Mouse (Mus musculus) midbrain, embryonic 16.5 days (tissue): ENCODE results near the gene Ssbp3. TPM values are rescaled to one million over a fixed set of nuclear protein-coding genes. Genes with fewer than 3 reads are reported as not detected.
A peak's percentile ranks its signal among the peaks of the same experiment; 100 is the strongest.

ENCODE experiments used
- ATAC-seq: fragments of 200-750 bp; cut with Nextera tagmentation; 2 replicates; pipeline ENCODE4 v1.8.0; 2017; ENCODE audit warnings: moderate TSS enrichment
- H3K27ac ChIP-seq: fragments of 300-500 bp; sonication (generic); 2 replicates; pipeline ENCODE4 v1.5.1; 2014; ENCODE audit warnings: mild to moderate bottlenecking, low read length, mixed read lengths
- H3K27me3 ChIP-seq: fragments of 300-500 bp; sonication (generic); 2 replicates; pipeline ENCODE4 v1.6.1; 2014; ENCODE audit warnings: low read depth, low read length, mixed read lengths; ENCODE audit not compliant: control insufficient read depth, insufficient read depth
- H3K36me3 ChIP-seq: fragments of 300-500 bp; sonication (generic); 2 replicates; pipeline ENCODE4 v1.6.1; 2014; ENCODE audit warnings: mild to moderate bottlenecking, low read length, moderate library complexity, mixed read lengths; ENCODE audit not compliant: control insufficient read depth, insufficient read depth
- H3K4me1 ChIP-seq: fragments of 300-500 bp; sonication (generic); 2 replicates; pipeline ENCODE4 v1.6.1; 2014; ENCODE audit warnings: mild to moderate bottlenecking, low read length, mixed read lengths; ENCODE audit not compliant: control insufficient read depth, insufficient read depth
- H3K4me2 ChIP-seq: fragments of 300-500 bp; sonication (generic); 2 replicates; pipeline ENCODE4 v1.6.1; 2014; ENCODE audit warnings: mild to moderate bottlenecking, low read length, mixed read lengths
- H3K4me3 ChIP-seq: fragments of 300-500 bp; sonication (generic); 2 replicates; pipeline ENCODE4 v1.5.1; 2014; ENCODE audit warnings: low read depth, mild to moderate bottlenecking, low read length, moderate library complexity, mixed read lengths
- H3K9ac ChIP-seq: fragments of 300-500 bp; sonication (generic); 2 replicates; pipeline ENCODE4 v1.6.1; 2014; ENCODE audit warnings: low read depth, low read length, mixed read lengths
- H3K9me3 ChIP-seq: fragments of 300-500 bp; sonication (generic); replicated peaks from 2 replicates; pipeline ENCODE4 v1.6.1; 2014; ENCODE audit warnings: mild to moderate bottlenecking, low read length, mixed read lengths; ENCODE audit not compliant: control insufficient read depth, poor library complexity, severe bottlenecking
- WGBS: fragments of 180-500 bp; shearing (Covaris S2); extraction: QIAGEN DNeasy Blood & Tissue Kit; methylation state at CpG from one replicate; pipeline ENCODE4 v1.1.7; 2014; 5-methylcytosine and 5-hydroxymethylcytosine counted together
- polyA plus RNA-seq: library from polyadenylated mRNA; unstranded; fragments of >200 nt; fragmentation: Nextera tagmentation; extraction: Ambion mirVana; gene quantifications from 2 replicates; pipeline ENCODE4 v1.2.1, GENCODE M21; 2015

Ssbp3 gene
- polyA plus RNA-seq, 1 experiment from 2014 or later, result 129 TPM

DNA sequence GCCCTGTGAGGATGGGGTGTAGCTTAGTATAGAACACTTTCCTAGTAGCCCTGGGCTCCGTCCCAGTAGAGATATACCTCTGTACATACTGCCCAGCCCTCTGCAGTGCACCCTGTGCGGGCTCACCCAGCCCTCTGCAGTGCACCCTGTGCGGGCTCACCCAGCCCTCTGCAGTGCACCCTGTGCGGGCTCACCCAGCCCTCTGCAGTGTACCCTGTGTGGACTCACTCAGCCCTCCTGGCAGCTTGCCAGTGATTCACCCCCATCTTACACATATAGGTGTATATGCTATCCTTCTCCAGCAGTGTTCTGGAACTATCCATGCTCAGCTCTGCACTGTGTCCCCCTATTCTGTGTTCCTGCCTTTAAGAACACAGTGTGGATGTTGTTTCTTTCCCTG lies 168.4 kb downstream of the Ssbp3 start:
- Histone ChIP-seq H3K27ac (no peak overlapping the region), H3K4me2 (no peak overlapping the region), H3K9me3 (no peaks in the 10 kb centered on the region), H3K4me1 (peaks cover 4% of the 10 kb centered on the region), H3K36me3 (no peaks in the 10 kb centered on the region), H3K4me3 (no peak overlapping the region), H3K27me3 (no peaks in the 10 kb centered on the region), H3K9ac (no peak overlapping the region)
- peak; percentile 57; the same call in 1 of the 2 replicates for ATAC-seq
- 82% methylated on average over 4 of the region's 4 CpGs for WGBS

DNA sequence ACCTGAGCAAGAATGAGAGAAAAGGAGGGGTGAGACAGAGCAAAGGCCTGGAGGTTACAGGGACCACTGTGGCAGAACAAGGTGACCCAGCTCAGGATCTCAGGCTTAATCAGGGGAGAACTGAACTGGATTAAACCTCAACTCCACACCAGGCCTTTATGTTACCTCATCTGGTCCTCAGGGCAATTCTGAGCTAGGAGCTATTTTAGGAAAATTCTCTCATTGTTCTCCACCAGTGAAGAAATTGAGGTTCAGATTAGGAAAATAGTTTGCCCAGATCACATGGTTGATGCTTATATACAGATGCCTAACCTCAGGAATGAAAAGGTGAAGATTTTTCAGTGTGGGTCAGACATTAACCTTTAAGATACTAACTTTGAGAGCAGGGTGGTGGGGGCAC lies 169.2 kb downstream of the Ssbp3 start:
- Histone ChIP-seq H3K4me2 (no peak overlapping the region), H3K9me3 (no peaks in the 10 kb centered on the region), H3K9ac (no peak overlapping the region), H3K27ac (no peak overlapping the region), H3K36me3 (no peaks in the 10 kb centered on the region), H3K4me3 (no peak overlapping the region), H3K4me1 (peaks cover 12% of the 10 kb centered on the region), H3K27me3 (no peaks in the 10 kb centered on the region)
- ATAC-seq, result no peak

DNA sequence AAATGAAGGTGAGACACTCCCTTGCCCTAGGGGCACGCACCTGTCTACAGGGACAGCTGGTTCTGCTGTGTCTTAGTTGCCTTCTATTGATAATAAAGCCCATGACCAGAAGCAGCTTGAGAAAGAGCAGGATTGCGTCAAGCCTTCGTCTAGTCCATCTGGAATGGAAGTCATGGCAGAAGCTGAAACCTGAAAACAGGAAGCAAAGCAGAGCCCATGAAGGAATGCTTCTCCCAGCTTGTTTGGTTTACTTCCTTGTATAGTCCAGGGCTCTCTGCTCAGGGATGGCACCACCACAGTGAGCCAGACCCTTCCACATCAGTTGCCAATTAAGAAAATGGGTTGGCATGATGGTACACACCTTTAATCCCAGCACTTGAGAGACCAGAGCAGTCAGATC lies 171.7 kb downstream of the Ssbp3 start:
- Histone ChIP-seq H3K4me2 (no peak overlapping the region), H3K4me3 (no peak overlapping the region), H3K9ac (no peak overlapping the region), H3K27me3 (no peaks in the 10 kb centered on the region), H3K27ac (no peak overlapping the region), H3K4me1 (peaks cover 14% of the 10 kb centered on the region), H3K9me3 (no peaks in the 10 kb centered on the region), H3K36me3 (no peaks in the 10 kb centered on the region)
- no peak for ATAC-seq
- WGBS, result 93% methylated on average over 3 of the region's 3 CpGs

DNA sequence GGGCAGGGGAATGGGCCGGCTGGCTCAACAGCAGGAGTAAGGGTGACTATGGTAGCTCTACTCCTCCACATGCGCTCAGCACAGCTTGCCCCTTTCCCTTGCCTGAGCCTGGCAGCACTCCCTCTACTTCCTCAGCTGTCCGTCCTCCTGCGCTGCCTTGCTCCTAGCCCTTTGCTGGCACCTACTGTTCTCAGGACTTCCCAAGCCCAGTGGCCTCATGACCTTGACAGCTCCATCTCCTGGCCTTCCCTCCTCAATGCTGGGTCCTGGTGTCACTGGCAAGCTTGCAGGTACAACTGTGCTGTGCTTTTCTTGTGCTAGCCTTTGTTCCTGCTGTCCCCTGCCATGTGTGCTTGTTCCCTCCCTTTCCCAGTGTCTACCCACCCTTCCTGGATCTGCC lies 172.6 kb downstream of the Ssbp3 start:
- Histone ChIP-seq H3K9me3 (no peaks in the 10 kb centered on the region), H3K9ac (no peak overlapping the region), H3K4me1 (peaks cover 14% of the 10 kb centered on the region), H3K4me2 (no peak overlapping the region), H3K27me3 (no peaks in the 10 kb centered on the region), H3K4me3 (no peak overlapping the region), H3K27ac (no peak overlapping the region), H3K36me3 (no peaks in the 10 kb centered on the region)
- no peak for ATAC-seq
- 89% methylated on average over 4 of the region's 4 CpGs for WGBS

DNA sequence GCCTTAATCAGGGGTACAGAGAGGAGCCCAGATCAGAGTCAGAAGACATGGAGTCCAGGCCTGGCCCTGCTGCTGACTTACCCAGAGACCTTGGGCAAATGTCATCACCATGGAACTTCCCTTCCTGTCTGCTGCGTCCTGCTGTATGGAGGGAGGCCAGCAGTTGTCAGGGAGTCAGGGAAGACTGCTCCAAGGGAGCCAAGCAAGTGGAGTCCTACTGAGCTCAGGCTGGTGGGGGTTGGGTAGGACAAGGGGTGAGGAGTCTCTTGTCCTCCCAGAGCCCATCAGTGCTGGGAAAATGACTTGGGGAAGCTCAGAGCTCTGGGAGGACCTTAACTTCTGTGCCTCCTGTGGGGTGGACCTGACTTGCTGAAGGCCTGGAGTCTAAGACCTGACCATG lies 173.8 kb downstream of the Ssbp3 start:
- WGBS, result 17% methylated on average over 1 of the region's 1 CpGs
- Histone ChIP-seq H3K4me2 (no peak overlapping the region; the same call in 1 of the 2 replicates), H3K4me1 (peaks cover 14% of the 10 kb centered on the region), H3K4me3 (no peak overlapping the region), H3K27me3 (no peaks in the 10 kb centered on the region), H3K9ac (0 out of 2 replicates have a peak overlapping the region, but pooled peaks have one; percentile 12), H3K27ac (peak overlapping the region; percentile 86), H3K36me3 (no peaks in the 10 kb centered on the region), H3K9me3 (no peaks in the 10 kb centered on the region)
- ATAC-seq, result peak; percentile 57

DNA sequence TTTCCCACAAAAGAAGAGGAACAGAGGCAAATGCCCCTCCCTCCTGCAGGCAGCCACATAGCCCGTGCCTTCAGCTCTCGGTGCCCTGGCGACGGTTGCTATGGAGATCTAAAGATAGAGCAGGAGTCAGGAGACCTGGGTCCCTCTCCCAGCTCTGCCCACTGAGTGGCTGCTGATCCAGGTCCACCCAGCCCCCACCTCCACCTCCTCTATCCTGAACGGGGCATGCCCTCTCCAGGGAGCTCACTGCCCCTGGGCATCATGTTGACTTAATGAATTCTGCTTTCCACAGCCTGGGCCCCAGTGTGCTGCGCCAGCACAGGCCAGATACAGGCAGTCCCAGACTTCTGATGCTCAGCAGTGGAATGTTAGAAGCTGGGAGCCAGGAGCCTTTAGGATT lies 174.4 kb downstream of the Ssbp3 start:
- no peaks in the 10 kb centered on the region for H3K9me3 ChIP-seq
- H3K4me1 ChIP-seq, result peaks cover 14% of the 10 kb centered on the region
- peak; percentile 94 for ATAC-seq
- peak overlapping the region; percentile 86 for H3K27ac ChIP-seq
- no peak overlapping the region for H3K9ac ChIP-seq
- no peaks in the 10 kb centered on the region for H3K36me3 ChIP-seq
- WGBS, result 2% methylated on average over 6 of the region's 6 CpGs
- H3K27me3 ChIP-seq, result no peaks in the 10 kb centered on the region
- H3K4me2 ChIP-seq, result no peak overlapping the region; the same call in 1 of the 2 replicates
- no peak overlapping the region for H3K4me3 ChIP-seq

DNA sequence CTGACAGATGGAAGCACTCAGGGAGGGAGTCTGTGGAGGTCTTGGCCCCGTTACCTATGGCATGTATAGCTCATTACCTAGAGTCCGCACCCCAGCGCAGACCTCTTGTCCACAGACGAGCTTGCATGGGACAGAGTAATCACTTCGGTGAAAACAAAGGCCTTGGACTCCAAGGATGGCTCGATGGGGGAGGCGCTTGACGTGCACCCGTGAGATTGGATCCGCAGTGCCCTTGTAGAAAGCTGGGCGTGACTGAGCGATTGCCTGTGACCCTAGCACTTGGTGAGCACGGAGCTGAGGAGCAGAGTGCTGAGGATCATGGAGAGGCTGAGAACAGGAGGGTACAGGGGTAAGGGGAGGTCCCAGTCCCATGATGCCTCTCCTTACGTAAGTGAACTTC lies 181.2 kb downstream of the Ssbp3 start:
- Histone ChIP-seq H3K36me3 (no peaks in the 10 kb centered on the region), H3K27ac (no peak overlapping the region), H3K4me1 (peaks cover 2% of the 10 kb centered on the region; the same call in 1 of the 2 replicates), H3K9me3 (no peaks in the 10 kb centered on the region), H3K9ac (no peak overlapping the region), H3K27me3 (no peaks in the 10 kb centered on the region), H3K4me3 (no peak overlapping the region), H3K4me2 (no peak overlapping the region)
- ATAC-seq, result no peak
- WGBS, result 86% methylated on average over 14 of the region's 14 CpGs

DNA sequence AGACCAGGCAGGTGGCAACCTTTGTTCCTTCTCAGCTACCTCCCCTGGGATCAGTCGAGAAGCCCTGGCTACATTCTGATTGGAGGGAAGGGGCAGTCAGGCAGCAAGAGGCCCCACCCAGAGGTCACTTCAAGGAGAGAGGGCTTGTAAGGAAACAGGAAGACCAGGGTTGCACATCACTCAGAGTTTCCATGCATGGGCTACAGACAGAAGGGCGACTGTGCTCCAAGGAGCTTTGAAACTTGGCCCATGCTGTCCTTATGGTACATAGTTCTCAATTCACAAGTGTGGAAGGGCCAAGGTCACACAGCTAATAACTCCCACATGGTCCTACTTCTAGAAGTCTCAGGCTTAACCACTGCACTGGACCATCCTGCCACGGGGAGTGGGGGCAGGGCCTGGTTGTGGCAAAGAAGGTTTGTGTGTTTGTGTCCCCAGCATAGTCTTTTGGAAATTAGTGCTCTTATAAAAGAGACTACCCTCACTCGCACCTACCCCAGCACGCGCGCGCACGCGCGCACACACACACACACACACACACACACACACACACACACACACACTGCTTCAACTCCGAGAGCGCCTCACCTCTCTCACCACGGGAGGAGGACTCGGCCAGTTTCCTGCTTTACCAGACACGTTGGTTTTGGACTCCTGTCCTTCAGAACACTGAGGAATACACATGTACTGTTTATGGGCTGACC lies 184.1 kb downstream of the Ssbp3 start:
- peaks cover 5% of the 10 kb centered on the region; the same call in 1 of the 2 replicates for H3K4me1 ChIP-seq
- H3K4me3 ChIP-seq, result no peak overlapping the region
- H3K27me3 ChIP-seq, result no peaks in the 10 kb centered on the region
- no peak overlapping the region for H3K4me2 ChIP-seq
- 78% methylated on average over 16 of the region's 16 CpGs for WGBS
- ATAC-seq, result no peak
- H3K36me3 ChIP-seq, result no peaks in the 10 kb centered on the region
- no peak overlapping the region for H3K9ac ChIP-seq
- no peaks in the 10 kb centered on the region for H3K9me3 ChIP-seq
- H3K27ac ChIP-seq, result no peak overlapping the region

DNA sequence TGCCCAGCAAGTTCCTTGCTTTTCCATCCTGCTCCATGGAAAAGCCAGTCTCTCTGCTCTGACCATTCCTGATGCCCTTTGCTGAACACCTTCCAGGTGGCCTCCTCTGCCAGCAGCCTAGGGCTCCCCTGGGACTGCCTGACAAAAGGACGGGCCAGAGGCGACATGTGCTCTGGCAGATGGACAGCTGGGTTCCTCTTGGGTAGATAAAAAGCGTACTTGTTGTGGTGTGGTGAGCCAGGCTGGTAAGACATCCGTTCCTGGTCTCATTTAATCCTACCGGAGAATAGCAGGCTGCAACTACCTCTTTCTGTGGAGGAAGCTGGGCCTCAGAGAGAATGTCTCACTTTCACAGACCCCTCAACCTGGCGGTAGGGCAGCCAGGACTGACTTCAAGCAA lies 185.5 kb downstream of the Ssbp3 start:
- Histone ChIP-seq H3K9me3 (no peaks in the 10 kb centered on the region), H3K4me2 (no peak overlapping the region), H3K27ac (no peak overlapping the region; the same call in 1 of the 2 replicates), H3K4me1 (peaks cover 5% of the 10 kb centered on the region; the same call in 1 of the 2 replicates), H3K4me3 (no peak overlapping the region), H3K36me3 (no peaks in the 10 kb centered on the region), H3K27me3 (no peaks in the 10 kb centered on the region), H3K9ac (no peak overlapping the region)
- WGBS, result 14% methylated on average over 6 of the region's 6 CpGs
- ATAC-seq, result no peak
